Mouse (Mus musculus): ENCODE measurements around the gene Spc24. TPM values are rescaled to one million over a fixed set of nuclear protein-coding genes. Genes with fewer than 3 reads are reported as not detected.

The Spc24 gene
- polyA plus RNA-seq (2015; fragmentation: Nextera tagmentation; extraction: Ambion mirVana) = 15.7 and 17.8 TPM in 2 replicates

DNA sequence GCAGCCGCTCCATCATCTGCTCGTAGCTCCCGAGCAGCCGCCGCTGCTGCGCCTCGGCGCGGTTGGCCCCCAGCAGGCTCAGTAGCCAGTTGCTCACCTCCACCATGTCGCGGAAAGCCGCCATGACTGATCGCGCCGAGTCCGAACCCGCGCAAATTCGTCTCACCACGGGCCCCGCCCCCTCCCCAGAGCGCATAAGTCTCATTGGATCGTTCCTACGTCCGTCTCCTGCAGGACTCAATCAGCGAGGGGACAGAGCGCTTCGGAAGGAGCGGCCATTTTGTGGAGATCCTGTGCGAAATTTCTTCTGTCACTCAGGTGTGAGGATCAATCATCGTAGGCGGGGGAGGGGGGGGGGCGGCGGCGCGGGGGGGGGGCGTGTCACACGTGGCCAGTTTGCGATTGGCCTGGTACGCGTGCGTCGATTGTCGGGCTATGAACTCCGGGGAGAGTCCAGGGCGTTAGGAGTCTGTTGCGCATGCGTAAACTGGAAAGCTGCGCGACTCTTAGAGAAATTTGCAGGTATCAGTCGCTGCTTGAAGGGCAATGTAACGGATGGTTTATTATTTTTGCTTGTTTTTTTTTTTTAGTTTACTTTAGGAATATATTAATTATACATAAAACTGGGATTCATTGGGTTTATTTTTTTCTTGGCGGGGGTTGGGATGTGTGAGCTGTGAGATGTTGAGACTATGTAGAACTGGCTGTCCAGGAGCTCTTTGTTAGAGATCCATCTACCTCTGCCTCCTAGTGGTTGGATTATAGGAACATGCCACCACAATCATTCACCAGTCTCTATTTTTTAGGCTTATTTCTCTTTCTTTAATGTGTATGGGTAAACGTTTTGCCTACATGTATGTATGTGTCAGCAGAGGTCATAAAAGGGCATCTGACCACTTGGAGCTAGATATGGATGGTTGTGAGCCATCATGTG lies at the start of gene Spc24:
Gene Spc24 (minus strand): TSS at position 149 of the 934 bp plus-strand sequence.
- Histone ChIP-seq H3K27ac (peak within 1 kb of the TSS; percentile 79), H3K9ac (peak within 1 kb of the TSS; percentile 45), H3K4me1 (peaks cover 10% of the 10 kb centered on the region), H3K4me2 (peak within 1 kb of the TSS; percentile 97), H3K9me3 (no peaks in the 10 kb centered on the region), H3K36me3 (replicated peaks) (no peaks in the 10 kb centered on the region), H3K4me3 (peak within 1 kb of the TSS; percentile 85), H3K27me3 (replicated peaks) (no peaks in the 10 kb centered on the region)
- peak; percentile 97 for ATAC-seq (replicated peaks)
- WGBS = under 1% methylated on average over 51 of the region's 54 CpGs

DNA sequence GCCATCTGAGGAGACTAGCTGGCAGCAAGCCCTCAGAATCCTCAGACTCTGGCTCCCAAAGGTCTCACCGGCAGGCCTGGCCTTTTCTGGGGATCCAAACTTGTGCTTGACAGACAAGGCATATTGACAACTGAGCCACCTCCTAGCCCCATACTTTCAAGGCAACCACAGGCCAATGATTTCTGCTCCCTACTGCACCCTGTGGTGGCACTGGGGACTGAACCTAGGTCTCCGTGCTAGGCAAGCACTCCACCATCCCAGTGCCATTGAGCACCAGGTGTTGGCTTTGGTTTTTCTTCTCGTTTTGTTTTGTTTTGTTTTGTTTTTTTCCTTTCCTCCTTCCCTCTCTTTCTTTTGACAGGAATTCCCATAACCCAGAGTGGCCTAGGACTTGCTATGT lies 48.5 kb upstream of the Spc24 start:
- H3K9ac ChIP-seq = no peak overlapping the region
- H3K27me3 ChIP-seq (replicated peaks) = no peaks in the 10 kb centered on the region
- 0 out of 2 replicates have a peak, but pooled peaks cover 3% of the 10 kb centered on the region for H3K4me1 ChIP-seq
- H3K4me2 ChIP-seq = no peak overlapping the region
- no peak overlapping the region for H3K4me3 ChIP-seq
- no peaks in the 10 kb centered on the region for H3K36me3 ChIP-seq (replicated peaks)
- no peak overlapping the region for H3K27ac ChIP-seq
- no peaks in the 10 kb centered on the region for H3K9me3 ChIP-seq
- ATAC-seq (replicated peaks) = no peak
- WGBS = 66% methylated on average over 3 of the region's 3 CpGs

DNA sequence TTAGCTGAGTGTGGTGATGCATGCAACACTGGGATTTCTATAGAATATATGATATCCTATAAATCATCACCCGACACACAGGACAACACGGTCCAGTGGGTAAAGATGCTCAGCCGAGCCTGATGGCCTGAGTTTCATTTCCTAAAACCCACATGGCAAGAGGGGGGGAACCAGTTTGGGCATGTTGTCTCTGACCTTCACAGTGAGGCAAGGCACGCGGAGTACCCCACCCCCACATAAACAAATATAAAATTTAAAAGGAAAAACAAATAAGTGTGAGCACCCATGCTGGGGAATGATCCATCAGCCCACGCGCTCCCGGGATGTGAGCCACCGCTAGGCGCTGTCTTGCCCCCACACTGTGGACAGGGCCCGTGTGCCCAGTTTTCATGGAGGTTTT lies 46.9 kb upstream of the Spc24 start:
- H3K4me2 ChIP-seq = no peak overlapping the region
- H3K4me1 ChIP-seq = 0 out of 2 replicates have a peak, but pooled peaks cover 3% of the 10 kb centered on the region
- no peak overlapping the region for H3K9ac ChIP-seq
- ATAC-seq (replicated peaks) = no peak
- H3K4me3 ChIP-seq = no peak overlapping the region
- H3K27ac ChIP-seq = no peak overlapping the region
- no peaks in the 10 kb centered on the region for H3K27me3 ChIP-seq (replicated peaks)
- WGBS = 86% methylated on average over 11 of the region's 11 CpGs
- no peaks in the 10 kb centered on the region for H3K9me3 ChIP-seq
- no peaks in the 10 kb centered on the region for H3K36me3 ChIP-seq (replicated peaks)

DNA sequence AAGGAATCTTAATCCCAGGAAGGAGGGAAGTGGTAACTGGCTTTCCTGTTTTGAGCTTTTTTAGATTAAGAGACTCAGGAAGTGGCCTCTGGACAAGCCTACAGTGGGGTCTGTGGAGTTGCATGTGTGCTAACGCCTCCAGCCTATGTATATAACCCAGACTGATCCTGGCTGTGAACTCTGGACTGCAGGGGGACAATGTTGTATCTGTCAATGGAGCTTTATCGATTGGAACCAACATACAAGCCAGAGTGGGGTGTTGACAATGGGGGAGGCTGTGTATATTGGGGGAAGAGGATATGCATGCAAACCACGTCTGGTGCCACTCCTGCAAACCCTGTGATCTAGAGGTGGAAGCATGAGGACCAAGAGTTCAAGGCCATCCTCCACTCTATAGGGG lies 46.3 kb upstream of the Spc24 start:
- no peaks in the 10 kb centered on the region for H3K27me3 ChIP-seq (replicated peaks)
- no peak overlapping the region for H3K9ac ChIP-seq
- no peaks in the 10 kb centered on the region for H3K9me3 ChIP-seq
- H3K27ac ChIP-seq = no peak overlapping the region
- H3K4me2 ChIP-seq = no peak overlapping the region
- no peak overlapping the region for H3K4me3 ChIP-seq
- H3K4me1 ChIP-seq = 0 out of 2 replicates have a peak, but pooled peaks cover 3% of the 10 kb centered on the region
- H3K36me3 ChIP-seq (replicated peaks) = no peaks in the 10 kb centered on the region
- ATAC-seq (replicated peaks) = no peak
- WGBS = 78% methylated on average over 3 of the region's 3 CpGs

DNA sequence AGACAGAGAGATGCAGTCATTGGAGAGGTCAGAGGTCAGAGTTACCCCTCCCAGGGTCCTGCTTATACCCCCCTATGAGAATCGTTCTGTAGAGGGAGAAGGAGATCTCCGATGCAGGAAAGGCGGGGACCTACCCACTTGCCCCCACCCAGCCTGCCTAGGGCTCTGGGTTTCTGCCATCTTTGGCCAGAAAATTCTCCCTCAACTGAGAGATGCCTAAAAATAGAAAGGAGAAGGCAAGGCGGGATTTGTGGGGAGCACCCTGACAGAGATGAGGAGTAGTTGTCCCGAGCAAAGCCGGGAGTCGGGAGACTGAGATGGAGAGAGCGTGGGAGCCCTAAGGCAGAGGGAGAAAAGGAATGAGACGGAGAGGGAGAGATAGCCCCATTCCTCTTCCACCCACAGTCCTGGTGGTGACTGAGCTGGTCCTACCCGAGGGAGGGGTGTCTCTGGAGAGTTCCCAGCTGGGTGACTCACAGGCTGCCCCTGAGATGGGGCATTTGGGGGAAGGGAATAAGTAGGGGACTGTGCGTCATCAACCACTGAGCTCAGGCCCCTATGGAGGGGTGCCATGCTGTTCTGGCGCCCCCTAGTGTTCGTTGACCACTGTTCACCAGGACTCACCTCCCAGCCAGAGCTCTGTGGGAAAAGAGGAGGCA lies 44.0 kb upstream of the Spc24 start:
- Histone ChIP-seq H3K4me3 (no peak overlapping the region), H3K9ac (no peak overlapping the region), H3K27me3 (replicated peaks) (no peaks in the 10 kb centered on the region), H3K27ac (no peak overlapping the region), H3K4me2 (peak overlapping the region; percentile 10; the same call in 1 of the 2 replicates), H3K4me1 (0 out of 2 replicates have a peak, but pooled peaks cover 3% of the 10 kb centered on the region), H3K36me3 (replicated peaks) (no peaks in the 10 kb centered on the region), H3K9me3 (no peaks in the 10 kb centered on the region)
- 43% methylated on average over 13 of the region's 13 CpGs for WGBS
- peak; percentile 87 for ATAC-seq (replicated peaks)

DNA sequence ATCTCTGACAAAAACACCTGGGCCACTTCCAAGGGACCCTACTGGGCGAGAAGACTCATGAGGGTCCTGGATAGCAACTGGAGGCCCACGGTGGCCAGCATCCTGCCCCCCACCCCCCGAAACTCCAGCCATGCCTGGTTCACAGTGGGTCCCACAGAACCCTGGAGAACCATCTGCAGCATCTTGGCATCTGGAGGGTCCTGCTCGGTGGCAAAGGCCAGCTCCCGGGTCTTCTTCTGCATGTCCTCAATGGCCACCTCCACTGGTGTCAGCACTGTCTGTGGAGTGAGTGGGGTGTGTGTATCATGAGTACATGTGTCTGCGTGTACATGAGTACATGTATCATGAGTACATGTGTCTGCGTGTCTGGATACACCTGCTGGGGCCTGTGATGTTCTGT lies 41.5 kb upstream of the Spc24 start:
- no peak overlapping the region for H3K4me3 ChIP-seq
- H3K4me2 ChIP-seq = no peak overlapping the region
- peaks cover 18% of the 10 kb centered on the region for H3K4me1 ChIP-seq
- H3K9ac ChIP-seq = no peak overlapping the region
- H3K9me3 ChIP-seq = no peaks in the 10 kb centered on the region
- 0 out of 2 replicates have a peak, but pooled peaks cover 3% of the 10 kb centered on the region for H3K27me3 ChIP-seq (replicated peaks)
- ATAC-seq (replicated peaks) = no peak
- whole genome bisulfite sequencing = 88% methylated on average over 7 of the region's 7 CpGs
- no peaks in the 10 kb centered on the region for H3K36me3 ChIP-seq (replicated peaks)
- no peak overlapping the region for H3K27ac ChIP-seq

DNA sequence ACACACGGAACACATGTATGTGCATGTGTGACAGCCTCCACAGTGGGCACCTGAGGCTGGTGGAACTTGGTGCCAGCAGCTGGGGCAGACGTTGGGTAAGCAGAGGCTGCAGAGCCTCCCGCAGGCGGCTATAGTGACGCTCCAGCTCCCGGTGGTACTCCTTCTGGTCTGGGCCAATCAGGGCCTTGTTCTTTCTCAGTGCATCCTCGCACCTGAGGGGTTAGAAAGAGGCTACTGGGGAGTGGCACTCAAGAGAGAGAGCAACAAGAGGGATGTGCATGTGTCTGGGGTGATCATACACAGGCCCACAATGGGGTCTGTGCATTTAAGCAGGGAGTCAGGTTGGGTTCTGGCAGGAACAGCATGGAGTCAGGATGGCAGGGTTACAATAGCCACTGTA lies 41.0 kb upstream of the Spc24 start:
- Histone ChIP-seq H3K4me2 (no peak overlapping the region), H3K4me3 (no peak overlapping the region), H3K27me3 (replicated peaks) (0 out of 2 replicates have a peak, but pooled peaks cover 3% of the 10 kb centered on the region), H3K9ac (no peak overlapping the region), H3K9me3 (no peaks in the 10 kb centered on the region), H3K36me3 (replicated peaks) (no peaks in the 10 kb centered on the region), H3K27ac (no peak overlapping the region), H3K4me1 (peaks cover 18% of the 10 kb centered on the region)
- 76% methylated on average over 7 of the region's 7 CpGs for WGBS
- no peak for ATAC-seq (replicated peaks)

DNA sequence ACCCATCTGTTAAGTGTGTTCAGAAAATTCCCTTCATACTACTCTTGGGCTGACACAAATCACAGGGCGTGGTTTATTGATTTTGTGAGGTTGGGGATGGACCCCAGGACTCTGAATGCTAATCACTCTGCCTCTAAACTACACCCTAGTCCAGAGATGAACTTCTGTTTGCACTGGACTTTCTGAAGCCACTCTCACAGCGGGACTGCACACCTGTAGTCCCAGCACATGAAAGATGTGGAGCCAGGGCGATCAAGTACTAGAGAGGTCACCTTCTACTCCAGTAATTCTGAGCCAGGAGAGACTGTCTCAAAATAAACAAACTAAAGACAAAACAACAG lies 38.9 kb upstream of the Spc24 start:
- Histone ChIP-seq H3K36me3 (replicated peaks) (no peaks in the 10 kb centered on the region), H3K4me1 (peaks cover 15% of the 10 kb centered on the region), H3K9ac (no peak overlapping the region), H3K27me3 (replicated peaks) (0 out of 2 replicates have a peak, but pooled peaks cover 3% of the 10 kb centered on the region), H3K4me3 (peak overlapping the region; percentile 61), H3K27ac (no peak overlapping the region), H3K4me2 (peak overlapping the region; percentile 92), H3K9me3 (no peaks in the 10 kb centered on the region)
- ATAC-seq (replicated peaks) = no peak
- WGBS = 49% methylated on average over 3 of the region's 3 CpGs

DNA sequence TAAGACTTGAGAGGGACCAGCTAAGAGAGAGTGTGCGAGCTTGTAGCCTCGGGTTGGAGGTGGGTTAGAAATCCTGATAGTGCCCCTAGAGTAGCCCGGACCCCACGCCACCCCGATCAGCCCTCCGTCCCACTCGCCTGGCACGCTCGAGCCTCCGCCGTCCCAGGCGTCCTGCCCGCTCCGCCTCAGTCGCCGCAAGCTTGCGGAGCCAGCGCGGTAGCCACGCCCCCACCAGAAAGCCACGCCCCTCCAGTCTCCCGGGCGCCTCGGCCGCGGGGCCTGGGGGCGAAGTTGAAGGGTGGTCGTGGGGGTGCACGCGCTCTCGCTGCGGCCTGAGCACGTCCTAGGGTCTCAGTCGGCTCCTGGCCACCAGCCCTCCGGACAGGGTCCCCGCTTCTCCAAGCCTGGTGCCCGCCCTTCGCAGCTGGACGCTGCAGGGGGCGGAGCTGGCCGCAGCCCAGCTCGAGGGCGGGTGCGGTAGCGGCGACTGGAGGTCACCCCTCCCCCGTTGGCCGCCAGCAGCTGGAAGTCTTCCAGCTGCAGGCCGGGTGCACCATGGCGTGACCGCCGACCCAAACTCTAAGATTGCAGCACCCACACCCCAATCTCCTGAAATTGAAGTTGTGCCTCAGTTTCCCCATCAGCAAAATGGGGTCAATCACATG lies 38.4 kb upstream of the Spc24 start, which contains the start of gene Kank2:
Gene Kank2 (minus strand): TSS at position 400 of the 665 bp plus-strand sequence.
- WGBS = 0% methylated on average over 51 of the region's 52 CpGs
- Histone ChIP-seq H3K4me3 (peak within 1 kb of the TSS; percentile 61), H3K27me3 (replicated peaks) (0 out of 2 replicates have a peak, but pooled peaks cover 3% of the 10 kb centered on the region), H3K9me3 (no peaks in the 10 kb centered on the region), H3K4me1 (peaks cover 15% of the 10 kb centered on the region), H3K27ac (peak within 1 kb of the TSS; percentile 40), H3K4me2 (peak within 1 kb of the TSS; percentile 92), H3K36me3 (replicated peaks) (no peaks in the 10 kb centered on the region), H3K9ac (peak within 1 kb of the TSS; percentile 45)
- peak; percentile 70 for ATAC-seq (replicated peaks)

DNA sequence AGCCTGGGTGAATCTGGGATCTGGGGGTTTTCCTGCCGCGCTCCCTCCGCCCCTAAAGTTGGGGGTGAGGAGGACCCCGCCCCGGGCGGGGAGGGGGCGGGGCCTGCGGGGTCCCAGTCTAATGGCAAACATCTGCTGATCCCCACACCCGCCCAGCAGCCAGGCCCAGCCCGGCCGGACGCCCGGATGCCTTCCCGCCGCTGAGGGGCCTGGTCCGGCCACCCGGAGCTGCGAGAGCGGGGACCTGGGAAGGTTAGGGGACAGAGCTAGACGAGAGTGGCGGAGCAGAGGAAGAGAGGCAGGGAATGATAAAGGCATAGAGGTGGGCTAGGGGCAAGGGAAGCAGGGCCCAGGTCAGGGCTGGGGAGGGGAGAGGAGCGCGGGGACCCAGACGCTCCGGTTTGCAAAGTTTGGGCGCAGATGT lies 37.8 kb upstream of the Spc24 start:
- peaks cover 15% of the 10 kb centered on the region for H3K4me1 ChIP-seq
- no peaks in the 10 kb centered on the region for H3K36me3 ChIP-seq (replicated peaks)
- peak overlapping the region; percentile 92 for H3K4me2 ChIP-seq
- no peaks in the 10 kb centered on the region for H3K9me3 ChIP-seq
- 0 out of 2 replicates have a peak, but pooled peaks cover 3% of the 10 kb centered on the region for H3K27me3 ChIP-seq (replicated peaks)
- peak overlapping the region; percentile 40 for H3K27ac ChIP-seq
- peak overlapping the region; percentile 45 for H3K9ac ChIP-seq
- peak overlapping the region; percentile 61 for H3K4me3 ChIP-seq
- no peak; the same call in 1 of the 2 replicates for ATAC-seq (replicated peaks)
- under 1% methylated on average over 24 of the region's 26 CpGs for WGBS

DNA sequence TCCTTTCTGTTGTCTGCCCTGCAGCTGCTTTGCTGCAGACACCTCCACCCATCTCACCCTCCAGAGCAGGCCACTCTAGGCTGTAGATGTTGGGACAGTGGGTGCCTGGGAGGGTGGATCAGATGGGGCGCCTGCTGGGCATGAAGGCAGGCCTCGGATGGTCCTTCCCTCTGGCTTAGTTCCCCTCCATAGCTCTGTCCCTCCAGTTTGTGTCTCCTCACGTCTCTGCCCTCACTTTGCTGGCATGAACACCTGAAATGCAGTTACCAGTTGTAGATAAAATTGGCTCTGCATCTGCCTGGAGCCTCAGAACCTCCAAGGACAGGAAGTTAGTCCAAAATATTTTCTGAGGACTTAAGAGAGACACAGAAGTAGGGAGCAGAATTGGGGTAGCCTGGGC lies 36.8 kb upstream of the Spc24 start:
- WGBS = 69% methylated on average over 3 of the region's 3 CpGs
- H3K9ac ChIP-seq = no peak overlapping the region
- H3K4me3 ChIP-seq = no peak overlapping the region
- H3K9me3 ChIP-seq = no peaks in the 10 kb centered on the region
- peak overlapping the region; percentile 3; the same call in 1 of the 2 replicates for H3K4me2 ChIP-seq
- H3K36me3 ChIP-seq (replicated peaks) = no peaks in the 10 kb centered on the region
- no peak for ATAC-seq (replicated peaks)
- H3K27me3 ChIP-seq (replicated peaks) = 0 out of 2 replicates have a peak, but pooled peaks cover 3% of the 10 kb centered on the region
- H3K4me1 ChIP-seq = peaks cover 15% of the 10 kb centered on the region
- H3K27ac ChIP-seq = no peak overlapping the region

DNA sequence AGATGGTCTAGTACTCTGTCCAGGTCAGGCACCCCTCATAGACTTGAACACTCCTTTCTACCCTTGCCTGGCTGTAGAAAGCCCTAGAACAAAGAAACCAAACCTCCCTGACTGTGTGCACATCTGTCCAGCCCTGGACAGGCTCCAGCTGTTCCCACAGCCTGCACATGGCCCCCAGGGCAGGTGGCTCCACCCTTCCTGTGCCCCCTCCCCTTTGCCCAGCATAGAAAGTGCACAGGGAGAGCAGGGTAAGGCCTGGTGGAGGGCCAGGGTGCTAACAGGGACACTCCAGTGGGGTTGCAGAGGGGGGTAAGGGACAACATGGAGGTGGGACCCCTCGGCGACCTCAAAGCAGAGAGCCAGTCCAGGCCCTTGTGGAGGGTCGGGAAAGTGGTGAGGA lies 36.2 kb upstream of the Spc24 start:
- H3K4me2 ChIP-seq = peak overlapping the region; percentile 3; the same call in 1 of the 2 replicates
- H3K9me3 ChIP-seq = no peaks in the 10 kb centered on the region
- 0 out of 2 replicates have a peak, but pooled peaks cover 3% of the 10 kb centered on the region for H3K27me3 ChIP-seq (replicated peaks)
- H3K4me1 ChIP-seq = peaks cover 15% of the 10 kb centered on the region
- no peaks in the 10 kb centered on the region for H3K36me3 ChIP-seq (replicated peaks)
- H3K4me3 ChIP-seq = no peak overlapping the region
- no peak overlapping the region for H3K9ac ChIP-seq
- ATAC-seq (replicated peaks) = no peak
- 84% methylated on average over 3 of the region's 3 CpGs for WGBS
- H3K27ac ChIP-seq = no peak overlapping the region
